Mouse (Mus musculus) naive thymus-derived CD4-positive, alpha-beta T cell, adult 2 months (primary cell): ENCODE data around the gene Ccdc60.

Source experiments
- DNase-seq: peaks from one replicate; pipeline ENCODE4 v3.0.0-alpha.2; 2011; ENCODE audit warnings: low read depth

Ccdc60 gene

GRCm38 (mm10) chr5:116271511-116272227, 17.1 kb downstream of the Ccdc60 start:
- no peak for DNase-seq

- no peak for DNase-seq
These were observed 19.3 kb downstream of the Ccdc60 start for GRCm38 (mm10) chr5:116269212-116270145.

GRCm38 (mm10) chr5:116262689-116263088, 26.1 kb downstream of the Ccdc60 start:
- DNase-seq = no peak

- no peak for DNase-seq
These were observed 26.8 kb downstream of the Ccdc60 start for GRCm38 (mm10) chr5:116261944-116262343.

GRCm38 (mm10) chr5:116260356-116260755, 28.4 kb downstream of the Ccdc60 start:
- DNase-seq = no peak

DNA sequence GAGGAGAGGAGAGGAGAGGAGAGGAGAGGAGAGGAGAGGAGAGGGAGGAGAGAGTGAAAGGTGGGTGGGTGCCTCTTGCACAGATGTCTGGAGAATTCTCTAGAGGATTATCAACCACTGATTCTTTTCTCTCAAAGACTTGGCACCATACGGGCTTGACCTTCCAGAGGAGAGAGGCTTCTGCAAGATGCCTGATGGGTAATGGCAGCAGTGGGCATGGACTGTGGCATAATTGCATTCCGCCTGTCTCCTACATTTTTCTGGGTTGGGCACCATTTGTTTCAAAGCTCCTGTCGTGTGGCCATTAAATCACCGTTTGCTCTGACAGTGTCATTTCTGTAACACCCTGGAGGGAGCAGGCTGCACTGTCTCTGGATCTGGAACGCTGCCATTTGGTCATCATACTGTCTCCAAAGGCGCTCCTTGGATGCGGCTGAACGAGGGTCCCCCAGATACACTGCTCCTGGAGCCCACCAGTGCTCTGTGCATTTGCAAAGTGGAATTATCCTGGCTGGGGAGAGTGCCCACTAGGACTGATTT, 30.4 kb downstream of the Ccdc60 start:
- no peak for DNase-seq

DNA sequence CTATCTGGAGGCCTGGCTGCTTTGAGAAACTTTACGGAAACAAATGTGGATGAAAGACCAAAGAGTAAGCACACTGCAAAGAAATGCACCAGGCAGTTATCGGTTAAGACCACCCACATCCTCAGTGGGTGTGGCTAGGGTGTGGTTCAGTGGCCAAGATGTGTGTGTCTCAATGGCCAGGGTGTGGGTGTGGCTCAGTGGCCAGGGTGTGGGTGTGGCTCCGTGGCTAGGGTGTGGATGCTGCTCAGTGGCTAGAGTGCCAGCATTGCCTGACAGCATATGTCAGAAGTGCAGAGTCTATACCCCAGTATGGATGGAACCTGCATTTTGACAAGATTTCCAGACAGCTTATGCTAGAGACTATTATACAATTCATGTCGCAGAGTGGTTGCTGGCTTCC, 34.9 kb downstream of the Ccdc60 start:
- DNase-seq = no peak

DNA sequence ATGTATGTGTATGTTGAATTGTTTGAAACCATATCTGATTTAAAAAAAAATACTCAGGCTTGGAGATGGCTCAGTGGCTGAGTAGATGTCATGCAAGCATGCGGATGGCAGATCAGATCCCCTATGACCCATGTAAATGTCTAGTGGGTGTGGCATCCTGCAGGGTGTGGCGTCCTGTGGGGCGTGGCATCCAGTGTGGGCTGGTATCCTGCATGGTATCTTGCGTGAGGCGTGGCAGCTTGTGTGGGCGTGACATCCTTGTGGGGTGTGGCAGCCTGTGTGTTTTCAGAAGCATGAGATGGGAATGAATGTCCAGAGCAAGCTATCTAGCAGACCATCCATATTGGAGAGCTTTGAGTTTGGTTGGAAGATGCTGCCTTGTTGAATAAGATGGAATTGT, 36.6 kb downstream of the Ccdc60 start:
- DNase-seq = no peak

DNA sequence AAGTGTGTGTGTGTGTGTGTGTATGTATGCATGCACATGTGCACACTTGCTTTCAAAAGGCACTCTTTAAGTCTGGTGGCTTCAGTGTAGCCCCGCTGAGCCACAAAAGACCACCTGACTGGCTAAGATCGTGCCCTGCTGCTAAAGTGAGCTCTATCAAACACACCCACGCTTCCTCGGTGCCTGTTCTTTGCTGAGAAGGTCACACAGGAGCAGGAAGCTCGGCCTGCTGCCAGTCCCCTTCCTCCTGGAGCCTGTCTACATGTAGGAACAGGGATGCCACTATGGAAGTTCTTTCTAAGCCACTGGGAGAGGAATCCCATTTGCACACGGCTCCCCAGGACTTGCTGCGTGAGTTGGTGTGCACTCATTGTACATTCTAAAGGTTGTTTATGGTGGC, 42.1 kb downstream of the Ccdc60 start:
- DNase-seq = no peak

DNA sequence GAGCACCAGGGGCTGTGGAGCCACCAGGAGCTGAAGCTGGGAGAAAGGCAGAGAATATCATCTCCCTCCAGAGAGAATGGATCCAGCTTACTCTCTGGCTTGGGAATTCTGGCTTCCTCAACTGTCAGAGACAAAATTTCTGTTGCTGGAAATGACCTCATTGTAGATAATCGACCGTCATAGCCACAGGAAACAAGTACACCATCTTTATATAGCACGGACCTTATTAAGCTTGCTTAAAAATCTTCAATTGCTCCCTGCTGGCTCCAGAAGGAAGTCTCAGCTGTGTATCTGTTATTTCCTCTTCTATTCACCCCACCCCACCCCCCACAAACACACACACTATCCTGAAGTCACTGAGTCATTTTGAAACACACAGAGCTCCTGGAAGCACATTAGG, 44.3 kb downstream of the Ccdc60 start:
- DNase-seq = no peak

DNA sequence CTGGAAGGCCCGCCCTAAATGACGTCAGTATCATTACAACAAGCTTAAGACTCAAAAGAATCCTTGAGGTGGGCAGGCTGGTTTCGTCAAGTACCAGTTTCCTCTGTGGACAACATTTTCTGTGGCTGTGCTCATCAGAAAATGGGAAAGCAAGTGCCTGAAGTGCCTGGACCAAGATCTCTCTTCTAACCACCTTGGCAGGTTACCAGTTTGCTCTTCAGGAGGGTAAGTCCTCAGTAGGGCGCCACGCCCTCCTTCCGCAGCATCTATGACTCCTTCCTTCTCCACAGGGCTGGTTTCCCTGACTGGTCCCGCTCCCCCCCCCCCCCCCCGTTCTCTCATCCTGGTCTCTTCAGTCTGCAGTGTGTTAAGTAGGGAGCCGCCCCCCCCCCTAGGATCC, 45.2 kb downstream of the Ccdc60 start:
- no peak for DNase-seq

DNA sequence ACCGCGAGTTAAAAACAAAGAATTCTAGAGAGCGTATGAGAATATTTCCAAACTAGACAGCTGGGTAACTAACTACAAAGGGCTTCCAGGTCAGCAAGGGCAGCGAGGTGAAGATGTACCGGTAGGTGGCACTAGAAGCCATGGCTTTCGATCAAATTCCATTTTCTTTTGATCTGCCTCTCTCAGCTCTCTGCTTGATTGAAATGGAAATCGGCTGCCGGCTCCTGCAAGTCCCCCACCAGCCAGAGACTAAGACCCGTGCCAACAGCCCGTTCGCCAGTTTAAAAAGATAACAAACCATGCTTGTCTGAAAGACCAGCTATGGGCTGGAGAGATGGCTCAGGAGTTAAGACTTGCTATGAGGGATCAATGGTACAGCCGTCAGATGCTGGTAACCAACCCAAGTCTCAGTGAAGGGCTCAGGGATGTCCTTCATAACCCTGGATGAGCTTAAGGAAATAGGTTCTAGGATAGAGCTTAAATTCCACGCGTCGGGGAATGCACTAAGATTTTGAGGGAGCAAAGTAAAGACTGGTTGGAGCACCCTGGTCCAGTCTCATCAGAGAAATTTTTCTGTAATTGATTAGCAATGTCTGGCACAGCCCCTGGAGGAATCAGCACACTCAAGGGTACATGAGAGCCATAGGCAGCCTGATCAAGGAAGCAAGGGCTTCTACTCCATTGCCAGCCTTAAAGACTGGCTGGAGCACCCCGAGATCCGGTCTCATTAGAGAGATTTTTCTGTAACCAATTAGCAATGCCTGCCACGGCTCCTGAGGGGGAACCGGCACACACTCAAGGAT, 56.7 kb downstream of the Ccdc60 start:
- DNase-seq = peak; percentile 56

DNA sequence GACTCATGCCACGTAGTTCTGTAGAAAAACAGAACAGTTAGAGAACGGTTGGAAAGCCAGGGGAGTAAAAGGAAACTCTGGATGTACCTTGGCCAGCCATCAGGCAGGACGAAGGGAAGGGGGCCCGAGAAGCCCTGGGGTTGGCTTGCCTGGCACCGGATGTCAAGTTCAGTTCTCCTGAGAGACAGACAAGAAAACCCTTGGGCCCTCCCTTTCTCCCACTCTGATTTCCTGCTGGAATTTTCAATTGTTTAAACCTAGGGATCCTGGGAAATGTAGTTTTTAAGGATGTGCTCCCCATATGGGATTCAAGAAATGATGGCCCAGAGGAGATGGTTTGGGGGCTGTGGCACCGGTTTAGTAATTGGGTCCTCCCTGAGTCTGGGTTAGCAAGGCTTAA, 60.4 kb downstream of the Ccdc60 start:
- no peak for DNase-seq

DNA sequence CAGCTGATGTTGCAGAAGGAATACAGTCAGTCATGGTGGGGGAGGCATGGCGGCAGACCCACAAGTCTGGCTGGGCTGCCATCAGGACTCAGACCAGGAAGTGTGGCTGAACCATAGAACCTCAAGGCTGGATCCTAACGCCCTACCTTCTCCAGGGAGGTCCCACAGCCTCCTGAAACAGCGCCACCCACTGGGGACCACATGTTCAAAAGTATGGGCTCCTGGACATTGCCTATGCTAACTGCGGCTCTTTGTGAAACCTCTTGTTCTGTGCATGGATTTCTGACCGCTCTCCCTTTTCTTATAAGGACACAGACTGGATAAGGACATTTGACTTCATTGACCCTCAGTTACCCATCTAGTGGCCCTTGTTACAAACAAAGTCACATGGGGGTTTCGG, 64.8 kb downstream of the Ccdc60 start:
- no peak for DNase-seq

GRCm38 (mm10) chr5:116221916-116222315, 66.9 kb downstream of the Ccdc60 start:
- no peak for DNase-seq

- DNase-seq = no peak
These were observed 69.5 kb downstream of the Ccdc60 start for GRCm38 (mm10) chr5:116219288-116219687.

GRCm38 (mm10) chr5:116212706-116213105, 76.1 kb downstream of the Ccdc60 start:
- DNase-seq = peak; percentile 39

DNA sequence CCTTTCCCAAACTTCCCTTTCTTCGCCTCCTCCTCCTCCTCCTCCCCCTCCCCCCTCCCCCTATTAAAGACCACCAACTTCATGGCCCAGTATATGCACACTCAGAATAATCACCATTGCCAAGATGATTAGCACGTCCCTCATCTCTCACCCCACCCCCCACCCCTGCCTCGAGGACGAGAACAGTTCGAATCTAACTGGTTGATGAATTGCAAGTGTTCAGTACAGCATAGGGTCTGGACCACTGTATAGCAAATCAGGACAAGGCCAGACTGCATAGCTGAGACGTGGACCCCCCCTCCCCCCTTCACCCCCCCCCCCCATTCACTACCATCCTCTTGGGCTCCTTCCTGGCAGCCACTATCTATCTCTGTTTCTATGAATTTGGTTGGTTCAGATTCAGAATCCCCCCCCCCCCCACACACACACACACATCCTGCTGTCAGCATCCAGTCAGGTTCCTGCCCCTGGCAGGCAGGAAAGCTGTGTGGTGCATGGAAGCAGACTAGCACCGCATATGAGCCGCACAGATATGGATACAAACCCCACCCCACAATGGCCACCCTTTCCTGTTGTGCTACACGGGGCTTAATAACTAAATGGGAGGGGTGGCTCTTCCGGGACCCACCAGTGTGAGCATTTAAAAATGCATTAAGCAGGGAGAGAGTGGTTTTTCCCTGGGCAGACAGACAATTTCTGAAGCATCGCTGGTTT, 79.2 kb downstream of the Ccdc60 start:
- no peak for DNase-seq

DNA sequence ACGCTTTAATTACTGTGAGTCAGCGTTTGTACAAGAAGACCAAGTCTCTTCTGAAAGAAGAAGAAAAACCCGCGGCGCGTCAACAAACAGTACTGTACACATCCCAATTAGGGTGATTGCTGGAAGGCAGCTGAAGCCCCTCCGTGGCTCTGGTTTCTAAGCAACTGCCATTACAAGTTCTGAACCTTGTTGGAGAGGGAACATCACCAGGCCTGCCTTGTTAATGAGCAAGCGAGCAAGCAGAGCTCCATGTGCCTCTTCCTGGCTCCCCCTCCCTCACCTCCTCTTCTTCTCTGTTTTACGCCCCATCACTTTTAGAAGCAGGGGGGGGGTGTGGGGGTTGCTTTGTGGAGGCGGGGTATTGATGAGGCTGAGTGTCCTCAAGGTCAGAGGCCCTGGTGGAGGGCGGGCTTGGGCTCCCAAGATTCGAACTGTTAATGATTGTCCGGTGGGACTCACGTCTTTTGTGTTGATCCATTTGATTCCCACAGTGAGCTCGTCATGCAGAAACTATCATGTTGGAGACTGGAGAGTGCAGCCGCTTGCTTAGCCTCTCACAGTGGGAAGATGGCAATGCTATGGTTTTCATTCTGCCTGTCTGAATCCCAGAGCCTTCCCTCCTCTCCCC, 79.9 kb downstream of the Ccdc60 start:
- DNase-seq = no peak

DNA sequence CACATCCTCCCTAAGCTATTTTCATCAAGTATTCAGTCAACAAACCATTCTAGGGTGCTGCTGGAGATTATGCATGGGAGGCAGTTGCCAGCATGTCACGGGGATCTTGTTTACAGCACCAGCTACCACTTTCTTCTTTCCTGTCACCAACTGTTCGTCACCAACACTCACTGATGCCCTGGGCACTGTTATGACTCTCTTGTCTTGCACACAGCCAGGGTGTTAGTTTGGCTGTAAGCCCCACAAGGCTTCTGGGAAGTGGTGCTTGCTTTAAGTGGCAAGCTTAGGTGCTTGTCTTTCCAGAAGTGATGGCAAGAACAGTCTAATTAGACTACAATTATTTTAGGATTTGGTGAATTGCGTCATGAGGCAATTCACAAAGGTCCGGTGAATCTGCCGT, 86.1 kb downstream of the Ccdc60 start:
- no peak for DNase-seq

DNA sequence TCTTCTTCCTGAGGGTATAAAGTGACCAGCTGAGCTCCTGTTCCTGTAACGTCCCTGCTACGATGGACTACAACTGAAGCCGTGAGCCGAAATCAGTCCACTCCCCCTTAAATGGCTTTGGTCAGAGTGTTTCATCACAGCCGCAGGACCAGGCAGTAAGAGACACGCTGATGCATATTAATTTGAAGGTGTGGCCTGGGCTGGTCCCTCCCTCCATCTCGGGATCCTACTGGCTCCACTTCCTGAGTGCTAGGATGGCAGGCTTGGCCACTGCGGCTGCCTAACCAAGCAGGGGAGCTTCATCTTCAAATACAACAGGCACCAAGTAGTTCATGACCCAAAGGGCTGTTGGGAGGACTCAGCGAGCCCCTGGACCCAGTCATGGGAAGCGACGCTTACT, 94.3 kb downstream of the Ccdc60 start:
- no peak for DNase-seq
